Mouse (Mus musculus) heart, embryonic 13.5 days (tissue): Measurements from ENCODE around the gene Timm50. TPM values are rescaled to one million over a fixed set of nuclear protein-coding genes. Genes with fewer than 3 reads are reported as not detected.
A peak's percentile ranks its signal among the peaks of the same experiment; 100 is the strongest.

Experiments used
- ATAC-seq: fragments of 200-750 bp; cut with Nextera tagmentation; 2 replicates; pipeline ENCODE4 v1.8.0; 2017; ENCODE audit warnings: moderate TSS enrichment; ENCODE audit not compliant: insufficient number of reproducible peaks, low FRiP score, low TSS enrichment; ENCODE audit errors: extremely low read depth
- H3K27ac ChIP-seq: fragments of 300-500 bp; sonication (generic); replicated peaks from 2 replicates; pipeline ENCODE4 v1.5.1; 2015; ENCODE audit warnings: moderate library complexity, mild to moderate bottlenecking, inconsistent platforms
- H3K27me3 ChIP-seq: fragments of 300-500 bp; sonication (generic); replicated peaks from 2 replicates; pipeline ENCODE4 v1.6.1; 2015; ENCODE audit warnings: mild to moderate bottlenecking, inconsistent platforms
- H3K36me3 ChIP-seq: fragments of 300-500 bp; sonication (generic); 2 replicates; pipeline ENCODE4 v1.6.1; 2015; ENCODE audit warnings: mild to moderate bottlenecking, inconsistent platforms
- H3K4me1 ChIP-seq: fragments of 300-500 bp; sonication (generic); 2 replicates; pipeline ENCODE4 v1.6.1; 2015; ENCODE audit warnings: inconsistent platforms
- H3K4me2 ChIP-seq: fragments of 300-500 bp; sonication (generic); 2 replicates; pipeline ENCODE4 v1.6.1; 2015; ENCODE audit warnings: inconsistent platforms, mild to moderate bottlenecking, moderate library complexity
- H3K4me3 ChIP-seq: fragments of 300-500 bp; sonication (generic); 2 replicates; pipeline ENCODE4 v1.5.1; 2015; ENCODE audit warnings: moderate library complexity, mild to moderate bottlenecking, inconsistent platforms
- H3K9ac ChIP-seq: fragments of 300-500 bp; sonication (generic); 2 replicates; pipeline ENCODE4 v1.6.1; 2015; ENCODE audit warnings: inconsistent platforms, mild to moderate bottlenecking, moderate library complexity
- H3K9me3 ChIP-seq: fragments of 300-500 bp; sonication (generic); 2 replicates; pipeline ENCODE4 v1.6.1; 2016; ENCODE audit warnings: inconsistent platforms
- WGBS: fragments of 180-500 bp; shearing (Covaris S2); methylation state at CpG from one replicate; pipeline ENCODE4 v1.1.7; 2015; ENCODE audit warnings: mixed read lengths; 5-methylcytosine and 5-hydroxymethylcytosine counted together
- polyA plus RNA-seq: library from polyadenylated mRNA; unstranded; fragments of >200 nt; fragmentation: Nextera tagmentation; extraction: Ambion mirVana; gene quantifications from 2 replicates; pipeline ENCODE4 v1.2.1, GENCODE M21; 2015

Timm50 gene
- polyA plus RNA-seq, 1 experiment from 2014 or later: 114 TPM

- WGBS: under 1% methylated on average over 50 of the region's 50 CpGs
- no peaks in the 10 kb centered on the region for H3K9me3 ChIP-seq
- peak within 1 kb of the TSS; percentile 92 for H3K27ac ChIP-seq
- H3K4me3 ChIP-seq: peak within 1 kb of the TSS; percentile 71
- H3K36me3 ChIP-seq: peaks cover 37% of the 10 kb centered on the region
- peak within 1 kb of the TSS; percentile 88 for H3K4me2 ChIP-seq
- peak; percentile 93 for ATAC-seq
- H3K4me1 ChIP-seq: peaks cover 19% of the 10 kb centered on the region
- H3K9ac ChIP-seq: peak within 1 kb of the TSS; percentile 99
- H3K27me3 ChIP-seq: no peaks in the 10 kb centered on the region
Observed at GRCm38 (mm10) chr7:28350155-28350883, 38.4 kb upstream of the Timm50 start, which contains the start of gene Rps16. Gene Rps16 (plus strand): TSS chr7:28350652.

GRCm38 (mm10) chr7:28348601-28349000 is 36.7 kb upstream of the Timm50 start:
- Histone ChIP-seq H3K27me3 (no peaks in the 10 kb centered on the region), H3K4me1 (peaks cover 19% of the 10 kb centered on the region), H3K9me3 (no peaks in the 10 kb centered on the region), H3K27ac (no peak overlapping the region), H3K4me3 (no peak overlapping the region), H3K9ac (no peak overlapping the region), H3K4me2 (no peak overlapping the region), H3K36me3 (peaks cover 21% of the 10 kb centered on the region)
- 82% methylated on average over 7 of the region's 7 CpGs for WGBS
- no peak for ATAC-seq

GRCm38 (mm10) chr7:28347746-28348145 is 35.9 kb upstream of the Timm50 start:
- Histone ChIP-seq H3K27ac (no peak overlapping the region), H3K36me3 (peaks cover 13% of the 10 kb centered on the region), H3K4me3 (no peak overlapping the region), H3K4me2 (no peak overlapping the region), H3K4me1 (peaks cover 19% of the 10 kb centered on the region), H3K9ac (peak overlapping the region; percentile 45; the same call in 1 of the 2 replicates), H3K27me3 (no peaks in the 10 kb centered on the region), H3K9me3 (no peaks in the 10 kb centered on the region)
- no peak for ATAC-seq
- WGBS: 53% methylated on average over 3 of the region's 3 CpGs

GRCm38 (mm10) chr7:28344637-28345036 is 32.8 kb upstream of the Timm50 start:
- H3K4me1 ChIP-seq: peaks cover 5% of the 10 kb centered on the region
- no peaks in the 10 kb centered on the region for H3K9me3 ChIP-seq
- H3K36me3 ChIP-seq: no peaks in the 10 kb centered on the region
- no peak overlapping the region for H3K27ac ChIP-seq
- WGBS: 5% methylated on average over 4 of the region's 4 CpGs
- H3K4me2 ChIP-seq: no peak overlapping the region
- no peak for ATAC-seq
- no peaks in the 10 kb centered on the region for H3K27me3 ChIP-seq
- H3K9ac ChIP-seq: 0 out of 2 replicates have a peak overlapping the region, but pooled peaks have one; percentile 33
- H3K4me3 ChIP-seq: no peak overlapping the region

GRCm38 (mm10) chr7:28341381-28341780 is 29.5 kb upstream of the Timm50 start:
- H3K36me3 ChIP-seq: no peaks in the 10 kb centered on the region
- no peak overlapping the region for H3K4me3 ChIP-seq
- ATAC-seq: no peak
- no peak overlapping the region for H3K27ac ChIP-seq
- 0 out of 2 replicates have a peak overlapping the region, but pooled peaks have one; percentile 10 for H3K9ac ChIP-seq
- H3K27me3 ChIP-seq: no peaks in the 10 kb centered on the region
- no peak overlapping the region for H3K4me2 ChIP-seq
- H3K9me3 ChIP-seq: no peaks in the 10 kb centered on the region
- H3K4me1 ChIP-seq: peaks cover 14% of the 10 kb centered on the region
- 36% methylated on average over 7 of the region's 7 CpGs for WGBS

GRCm38 (mm10) chr7:28339213-28339917 is 27.5 kb upstream of the Timm50 start:
- Histone ChIP-seq H3K36me3 (peaks cover 17% of the 10 kb centered on the region), H3K9ac (peak overlapping the region; percentile 95), H3K4me2 (peak overlapping the region; percentile 70), H3K4me3 (peak overlapping the region; percentile 79), H3K4me1 (peaks cover 21% of the 10 kb centered on the region), H3K27ac (peak overlapping the region; percentile 91), H3K9me3 (no peaks in the 10 kb centered on the region), H3K27me3 (no peaks in the 10 kb centered on the region)
- 74% methylated on average over 19 of the region's 19 CpGs for WGBS
- no peak for ATAC-seq

- H3K4me2 ChIP-seq: peak within 1 kb of the TSS; percentile 77
- H3K9ac ChIP-seq: peak within 1 kb of the TSS; percentile 95
- WGBS: under 1% methylated on average over 77 of the region's 77 CpGs
- no peaks in the 10 kb centered on the region for H3K9me3 ChIP-seq
- ATAC-seq: peak; percentile 98
- no peaks in the 10 kb centered on the region for H3K27me3 ChIP-seq
- H3K27ac ChIP-seq: peak within 1 kb of the TSS; percentile 91
- H3K4me1 ChIP-seq: peaks cover 21% of the 10 kb centered on the region
- peak within 1 kb of the TSS; percentile 79 for H3K4me3 ChIP-seq
- H3K36me3 ChIP-seq: peaks cover 24% of the 10 kb centered on the region
Observed at GRCm38 (mm10) chr7:28338108-28338998, 26.5 kb upstream of the Timm50 start, which contains the start of gene Supt5. Gene Supt5 (minus strand): TSS chr7:28338746.

GRCm38 (mm10) chr7:28335471-28335870 is 23.6 kb upstream of the Timm50 start:
- H3K4me3 ChIP-seq: no peak overlapping the region
- WGBS: 86% methylated on average over 2 of the region's 2 CpGs
- H3K27ac ChIP-seq: no peak overlapping the region
- H3K4me2 ChIP-seq: no peak overlapping the region
- H3K36me3 ChIP-seq: peaks cover 36% of the 10 kb centered on the region
- H3K9ac ChIP-seq: 0 out of 2 replicates have a peak overlapping the region, but pooled peaks have one; percentile 2
- H3K9me3 ChIP-seq: no peaks in the 10 kb centered on the region
- ATAC-seq: no peak
- no peaks in the 10 kb centered on the region for H3K27me3 ChIP-seq
- H3K4me1 ChIP-seq: peaks cover 19% of the 10 kb centered on the region

GRCm38 (mm10) chr7:28334534-28334933 is 22.7 kb upstream of the Timm50 start:
- no peak for ATAC-seq
- Histone ChIP-seq H3K27me3 (no peaks in the 10 kb centered on the region), H3K36me3 (peaks cover 46% of the 10 kb centered on the region), H3K4me2 (no peak overlapping the region), H3K9me3 (no peaks in the 10 kb centered on the region), H3K4me3 (no peak overlapping the region), H3K4me1 (peaks cover 19% of the 10 kb centered on the region), H3K9ac (no peak overlapping the region), H3K27ac (no peak overlapping the region)
- 85% methylated on average over 4 of the region's 4 CpGs for WGBS

GRCm38 (mm10) chr7:28328260-28328659 is 16.4 kb upstream of the Timm50 start:
- Histone ChIP-seq H3K4me3 (no peak overlapping the region), H3K27me3 (no peaks in the 10 kb centered on the region), H3K4me2 (no peak overlapping the region), H3K9ac (no peak overlapping the region), H3K27ac (no peak overlapping the region), H3K4me1 (no peaks in the 10 kb centered on the region), H3K9me3 (no peaks in the 10 kb centered on the region), H3K36me3 (peaks cover 85% of the 10 kb centered on the region)
- 98% methylated on average over 2 of the region's 2 CpGs for WGBS
- no peak for ATAC-seq

- no peak for ATAC-seq
- Histone ChIP-seq H3K27me3 (no peaks in the 10 kb centered on the region), H3K36me3 (peaks cover 100% of the 10 kb centered on the region), H3K4me2 (no peak overlapping the region), H3K4me1 (no peaks in the 10 kb centered on the region), H3K4me3 (no peak overlapping the region), H3K9me3 (no peaks in the 10 kb centered on the region), H3K27ac (no peak overlapping the region), H3K9ac (no peak overlapping the region)
- 76% methylated on average over 4 of the region's 4 CpGs for WGBS
Observed at GRCm38 (mm10) chr7:28326457-28326856, 14.6 kb upstream of the Timm50 start.
